Mouse (Mus musculus) layer of hippocampus, adult 11-12 months (tissue): ENCODE results near the gene Inafm2.

Experiments used
- DNase-seq: peaks from one replicate; pipeline ENCODE4 v3.0.0; 2022; ENCODE audit warnings: low spot score

Inafm2 gene

DNA sequence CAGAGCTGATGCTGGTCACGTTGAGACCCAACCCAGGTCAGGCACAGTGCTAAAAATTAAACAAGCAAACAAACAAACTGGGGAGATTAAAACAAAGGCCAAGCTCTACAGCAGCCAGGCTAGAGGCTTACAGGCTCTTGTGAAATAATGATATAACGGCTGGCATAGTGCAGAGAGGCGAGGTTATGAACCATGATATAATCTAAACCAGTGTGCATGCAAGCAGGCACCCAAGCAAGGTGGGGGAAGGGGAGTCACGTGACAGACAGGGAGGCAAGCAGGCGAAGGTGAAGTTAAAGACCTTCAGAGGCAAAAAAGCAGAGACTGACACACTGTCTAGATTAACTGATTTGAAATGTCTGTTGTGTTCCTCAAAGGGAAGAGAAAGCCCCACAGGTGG is 37.5 kb downstream of the Inafm2 start:
- no peak for DNase-seq

DNA sequence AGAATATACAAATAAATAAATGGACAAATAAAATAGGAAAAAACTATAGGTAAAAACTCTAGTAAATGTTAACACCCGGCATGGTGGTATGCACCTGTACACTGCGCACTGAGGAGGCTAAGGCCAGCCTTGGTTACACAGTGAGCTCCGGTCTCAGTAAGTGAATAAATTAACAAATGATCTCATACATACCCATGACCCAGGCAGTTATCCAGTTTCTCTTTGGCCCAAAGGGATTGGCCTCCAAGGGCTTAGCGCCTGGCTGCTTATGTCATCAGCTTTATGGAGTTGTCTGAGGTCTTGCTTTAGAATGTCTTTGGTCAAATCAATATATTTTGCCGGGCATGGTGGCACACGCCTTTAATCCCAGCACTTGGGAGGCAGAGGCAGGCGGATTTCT is 38.1 kb downstream of the Inafm2 start:
- no peak for DNase-seq

DNA sequence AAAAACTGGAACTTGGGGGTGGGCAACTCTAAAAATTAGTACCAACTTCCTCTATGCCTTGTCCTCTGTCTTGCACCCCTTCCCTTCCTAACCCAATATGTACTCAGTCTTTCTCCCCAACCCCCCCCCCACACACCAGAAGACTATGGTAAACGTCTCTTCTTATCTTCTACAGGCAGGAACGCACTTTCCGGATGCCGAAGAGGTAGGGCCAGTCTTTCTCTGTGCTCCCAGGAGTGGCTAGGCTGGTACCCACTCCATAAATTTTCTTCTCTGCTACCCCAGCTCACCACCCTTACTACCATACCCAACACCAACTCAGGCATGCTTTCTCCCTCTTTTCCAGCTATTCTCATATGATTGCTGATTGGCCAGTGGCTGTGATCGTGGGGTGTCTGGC is 41.0 kb downstream of the Inafm2 start:
- DNase-seq, result no peak

DNA sequence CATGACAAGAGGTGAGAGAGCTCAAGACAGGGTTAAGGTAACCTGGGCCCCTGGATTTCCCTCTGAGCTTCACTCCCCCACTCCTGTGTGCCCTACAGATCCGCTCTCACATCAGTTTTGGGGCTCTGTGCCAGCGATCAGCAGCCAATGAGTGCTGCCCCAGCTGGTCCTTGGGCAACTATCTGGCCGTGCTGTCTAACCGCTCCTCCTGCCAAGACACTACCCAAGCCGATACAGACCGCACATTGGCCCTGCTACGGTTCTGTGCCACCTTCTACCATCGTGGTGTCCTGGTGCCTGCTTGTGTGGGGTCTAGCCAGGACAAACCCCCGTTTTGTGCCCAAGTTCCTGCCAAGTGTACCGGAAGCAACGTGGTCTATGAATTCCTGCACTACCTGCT is 43.9 kb downstream of the Inafm2 start:
- DNase-seq, result peak; percentile 59

DNA sequence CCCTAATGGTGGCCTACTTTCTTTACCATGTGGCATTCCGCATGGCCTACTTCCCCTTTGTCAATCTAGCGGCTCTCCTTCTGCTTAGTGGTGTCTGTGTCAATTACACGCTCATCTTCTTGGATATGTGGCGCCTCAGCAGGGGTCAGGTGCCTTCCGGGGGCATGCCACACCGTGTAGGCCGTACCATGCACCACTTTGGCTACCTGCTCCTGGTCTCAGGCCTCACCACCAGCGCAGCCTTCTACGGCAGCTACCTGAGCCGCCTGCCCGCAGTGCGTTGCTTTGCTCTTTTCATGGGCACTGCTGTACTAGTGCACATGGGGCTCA is 44.6 kb downstream of the Inafm2 start:
- DNase-seq, result no peak

DNA sequence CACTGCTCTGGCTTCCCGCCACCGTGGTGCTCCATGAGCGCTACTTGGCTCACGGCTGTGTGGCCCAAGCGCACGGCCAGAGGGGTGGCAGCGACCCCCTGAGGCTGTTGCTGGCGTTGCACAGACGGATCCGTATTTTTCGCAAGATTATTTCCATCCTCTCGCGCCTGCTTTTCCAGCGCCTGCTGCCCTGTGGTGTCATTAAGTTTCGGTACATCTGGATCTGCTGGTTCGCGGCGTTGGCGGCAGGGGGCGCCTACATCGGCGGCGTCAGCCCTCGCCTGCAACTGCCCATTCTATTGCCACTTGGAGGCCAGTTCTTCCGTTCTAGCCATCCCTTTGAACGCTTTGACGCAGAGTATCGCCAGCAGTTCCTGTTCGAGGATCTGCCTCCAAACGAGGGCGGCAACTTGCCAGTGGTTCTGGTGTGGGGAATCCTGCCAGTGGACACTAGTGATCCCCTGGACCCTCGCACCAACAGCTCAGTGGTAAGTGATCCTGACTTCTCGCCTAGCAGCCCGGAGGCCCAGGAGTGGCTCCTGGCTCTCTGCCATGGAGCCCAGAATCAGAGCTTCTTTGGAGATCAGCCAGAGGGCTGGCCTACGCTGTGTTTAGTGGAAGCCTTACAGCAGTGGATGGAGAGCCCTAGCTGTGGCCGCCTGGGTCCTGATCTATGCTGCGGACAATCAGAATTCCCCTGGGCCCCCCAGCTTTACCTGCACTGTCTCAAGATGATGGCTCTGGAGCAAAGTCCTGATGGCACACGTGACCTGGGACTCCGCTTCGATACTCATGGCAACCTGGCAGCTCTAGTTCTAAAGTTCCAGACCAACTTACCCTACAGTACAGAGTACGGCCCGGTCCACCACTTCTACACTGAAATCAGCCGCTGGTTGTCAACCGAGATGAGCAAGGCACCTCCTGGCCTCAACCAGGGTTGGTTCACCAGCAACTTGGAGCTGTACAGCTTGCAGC is 45.3 kb downstream of the Inafm2 start:
- peak; percentile 65 for DNase-seq

DNA sequence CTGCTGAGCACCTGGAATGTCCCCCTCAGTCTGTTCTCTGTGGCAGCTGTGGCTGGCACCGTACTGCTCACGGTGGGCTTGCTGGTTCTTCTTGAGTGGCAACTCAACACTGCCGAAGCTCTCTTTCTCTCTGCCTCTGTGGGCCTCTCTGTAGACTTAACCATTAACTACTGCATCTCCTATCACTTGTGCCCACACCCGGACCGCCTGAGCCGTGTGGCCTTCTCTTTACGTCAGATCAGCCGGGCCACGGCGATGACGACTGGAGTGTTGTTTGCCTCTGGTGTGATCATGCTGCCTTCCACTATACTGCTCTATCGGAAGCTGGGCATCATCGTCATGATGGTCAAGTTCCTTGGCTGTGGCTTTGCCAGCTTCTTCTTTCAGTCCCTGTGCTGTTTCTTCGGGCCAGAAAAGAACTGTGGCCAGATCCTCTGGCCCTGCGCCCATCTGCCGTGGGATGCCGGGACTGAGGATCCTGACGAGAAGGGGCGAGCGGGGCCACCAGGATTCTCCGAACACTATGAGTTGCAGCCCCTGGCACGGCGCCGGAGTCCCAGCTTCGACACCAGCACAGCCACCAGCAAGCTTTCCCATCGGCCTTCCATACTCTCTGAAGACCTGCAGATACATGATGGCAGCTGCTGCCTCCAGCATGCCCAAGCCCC is 46.2 kb downstream of the Inafm2 start:
- DNase-seq, result no peak

DNA sequence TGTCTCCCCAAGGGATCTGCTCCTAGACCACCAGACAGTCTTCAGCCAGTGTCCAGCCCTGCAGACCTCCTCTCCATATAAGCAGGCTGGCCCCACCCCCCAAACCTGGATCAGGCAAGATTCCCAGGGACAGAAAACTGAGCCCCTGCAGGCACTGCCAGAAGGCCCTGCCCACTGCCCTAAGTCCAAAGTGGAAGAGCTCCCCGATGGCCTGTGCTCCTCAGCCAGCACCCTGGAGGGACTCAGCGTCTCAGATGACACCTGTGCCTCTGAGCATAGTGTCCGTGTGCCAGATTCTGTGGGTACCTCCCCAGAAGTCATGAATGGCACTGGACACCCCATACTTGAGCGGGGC is 46.7 kb downstream of the Inafm2 start:
- DNase-seq, result no peak

DNA sequence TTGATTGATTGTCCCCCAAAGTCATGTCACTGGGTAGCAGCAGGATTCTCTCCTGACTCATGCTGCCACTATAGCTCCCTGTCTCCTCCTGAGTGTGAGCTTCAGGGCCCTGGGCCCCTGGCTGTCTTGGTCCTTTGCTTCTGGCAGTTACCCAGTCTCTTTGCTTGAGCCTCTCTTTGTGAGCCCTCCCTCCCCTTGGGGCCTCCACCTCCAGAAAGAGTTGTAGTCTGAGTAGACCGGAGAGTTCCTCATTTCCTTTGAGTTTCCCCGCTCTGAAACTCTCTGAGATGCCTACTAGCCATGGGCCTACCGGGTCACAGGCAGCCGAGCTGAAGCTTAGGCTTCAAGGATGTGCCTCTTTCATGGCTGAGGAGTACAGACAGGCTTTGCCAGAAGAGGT is 48.1 kb downstream of the Inafm2 start:
- no peak for DNase-seq
